Mouse (Mus musculus) cerebellum, adult 9-11 months (tissue): ENCODE measurements around the gene Gm20812.
"Not testable (repeated sequence)": the region's sequence is repeated elsewhere in the genome, so short reads cannot be mapped to it uniquely, and the experiment has no call there.

Experiments
- DNase-seq: peaks from one replicate; pipeline ENCODE4 v3.0.0; 2022

Gene Gm20812

GRCm38 (mm10) chrY:12381681-12382080 lies at the start of gene Gm20812:
TSS of gene Gm20812 (plus strand) at chrY:12381981.
- DNase-seq: not testable (repeated sequence)
